Mouse (Mus musculus) ES-CJ7 (cell line): ENCODE data around the gene Srrd.

Source experiments
- DNase-seq: peaks from one replicate; pipeline ENCODE4 v3.0.0; 2011; ENCODE audit warnings: low read depth, low spot score

Srrd gene

DNA sequence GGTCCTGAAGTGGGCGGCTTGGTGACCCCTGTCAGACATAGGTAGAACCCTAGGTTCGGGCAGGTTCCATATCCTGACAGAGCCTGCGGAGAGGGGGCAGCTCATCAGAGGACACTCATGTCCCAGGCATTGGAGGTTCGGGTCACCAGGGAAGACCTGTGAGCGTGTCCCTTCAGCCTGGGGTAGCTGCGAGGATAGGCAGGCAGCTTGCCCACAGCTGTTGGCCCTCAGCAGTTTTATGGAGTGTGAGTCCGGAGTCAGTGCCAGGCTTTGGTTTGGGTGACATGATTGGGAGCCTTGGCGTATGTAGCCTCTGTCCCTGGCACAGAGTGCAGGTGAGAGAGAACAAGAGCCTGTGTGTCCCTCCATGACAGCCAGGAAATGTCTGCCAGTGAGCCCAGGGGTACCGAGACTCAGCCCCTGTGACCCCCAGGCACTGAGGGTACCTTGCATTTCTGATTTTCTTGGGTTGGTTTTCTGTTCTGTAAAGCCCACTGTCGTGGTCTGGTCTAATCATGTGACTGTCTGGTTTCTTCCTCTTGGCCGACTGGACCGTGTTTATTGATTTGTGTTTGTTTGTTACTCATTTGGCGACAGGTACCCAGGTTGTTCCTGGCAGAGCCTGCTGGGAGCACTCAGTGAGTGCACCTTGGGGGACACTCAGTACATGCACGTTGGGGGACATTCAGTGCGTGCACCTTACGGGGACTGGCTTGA, 52.9 kb downstream of the Srrd start:
- no peak for DNase-seq

DNA sequence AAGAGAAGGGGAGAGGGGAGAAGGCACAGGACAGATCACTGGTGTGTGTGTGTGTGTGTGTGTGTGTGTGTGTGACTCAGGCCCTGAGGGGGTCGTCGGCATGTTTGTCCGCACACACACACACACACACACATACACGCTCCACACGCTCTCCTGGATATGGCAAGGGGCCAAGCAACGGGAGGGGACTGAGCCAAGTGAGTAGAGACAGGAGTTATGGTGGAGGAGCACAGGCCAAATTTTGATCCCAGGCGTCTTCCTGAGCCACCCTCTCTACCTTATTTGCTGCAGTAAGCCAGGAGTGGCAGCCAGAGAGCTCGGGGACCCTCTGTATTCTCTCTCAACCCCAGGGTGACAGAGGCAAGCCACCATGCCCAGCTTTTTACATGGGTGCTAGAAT, 53.6 kb downstream of the Srrd start:
- no peak for DNase-seq

DNA sequence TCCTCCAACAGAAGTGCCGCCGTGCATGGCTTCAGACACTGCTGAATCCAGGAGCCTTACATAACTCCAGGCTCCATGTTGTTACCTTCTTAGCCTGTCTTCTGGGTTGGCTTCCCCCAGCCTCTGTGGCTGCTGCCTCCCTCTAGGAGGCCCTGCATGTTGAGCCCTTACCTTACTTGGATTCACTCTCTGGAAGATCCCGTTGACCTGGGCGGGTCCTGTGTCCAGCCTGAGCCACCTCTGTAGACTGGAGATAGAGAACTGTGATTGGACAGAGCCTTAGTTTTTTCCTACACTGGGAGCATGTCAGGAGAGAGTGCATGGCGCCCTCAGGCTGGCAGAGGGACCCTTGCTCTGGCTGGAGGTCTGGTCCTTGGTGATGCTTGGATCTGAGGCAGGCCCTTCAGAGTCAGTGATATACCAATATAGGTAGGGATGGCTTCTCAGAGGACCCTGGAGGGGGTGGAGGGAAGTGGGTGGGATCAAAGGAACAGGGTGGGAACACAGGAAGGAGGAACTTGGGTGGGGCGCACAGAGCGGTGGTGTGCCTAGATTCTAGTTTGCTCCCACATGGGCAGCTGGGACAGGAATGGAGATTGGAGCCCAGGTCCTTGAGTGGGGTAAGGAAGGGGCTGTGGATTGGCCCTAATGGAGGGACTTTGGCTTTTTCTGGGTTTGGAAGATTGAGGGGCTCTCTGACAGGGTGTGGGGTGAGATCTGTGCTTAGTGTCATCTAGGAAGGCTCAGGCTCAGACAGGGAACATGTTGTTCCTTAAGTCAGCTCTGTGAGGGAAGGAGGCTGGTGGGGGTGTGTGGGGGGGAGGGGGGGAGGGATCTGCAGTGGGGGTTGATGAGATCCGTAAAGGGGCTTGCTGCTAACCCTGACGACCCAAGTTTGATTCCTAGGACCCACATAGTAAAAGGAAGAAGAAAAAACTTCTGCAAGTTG, 54.4 kb downstream of the Srrd start:
- DNase-seq = peak; percentile 45

GRCm38 (mm10) chr5:112287652-112288051, 55.2 kb downstream of the Srrd start:
- DNase-seq = no peak
